Mouse (Mus musculus) cortical plate, adult 2 months (tissue): ENCODE measurements at regions not wholly inside any gene's neighbourhood (a gene's known extent, or its start where the extent isn't known, plus 50 kb on each side); places are given as distances from the start of the nearest gene placed in this dataset.

ENCODE experiments used
- H3K27ac ChIP-seq: fragments of 200-500 bp; 2 replicates; pipeline ENCODE4 v1.5.1; 2012; ENCODE audit warnings: low read length, control low read depth, inconsistent platforms; ENCODE audit not compliant: insufficient read depth
- H3K4me1 ChIP-seq: fragments of 200-500 bp; 2 replicates; pipeline ENCODE4 v1.6.1; 2011; ENCODE audit warnings: low read length; ENCODE audit not compliant: control insufficient read depth, insufficient read depth
- H3K4me3 ChIP-seq: fragments of 200-500 bp; 2 replicates; pipeline ENCODE4 v1.5.1; 2011; ENCODE audit warnings: mild to moderate bottlenecking, low read length, control low read depth; ENCODE audit not compliant: insufficient read depth
- CTCF ChIP-seq: fragments of 200-500 bp; IDR thresholded peaks from 2 replicates; pipeline ENCODE4 v1.5.1; 2011; ENCODE audit warnings: mild to moderate bottlenecking, control low read depth, low read length; ENCODE audit not compliant: insufficient read depth; ENCODE audit errors: extremely low read depth
- POLR2A ChIP-seq: fragments of 200-500 bp; IDR thresholded peaks from 2 replicates; pipeline ENCODE4 v1.6.1; 2011; ENCODE audit warnings: mild to moderate bottlenecking, low read length, control low read depth; ENCODE audit not compliant: insufficient read depth; ENCODE audit errors: extremely low read depth

GRCm38 (mm10) chr6:100126736-100127135, 160.5 kb downstream of the Rybp start:
- H3K4me1 ChIP-seq: no peaks in the 10 kb centered on the region
- no peak for TF ChIP-seq POLR2A
- TF ChIP-seq CTCF: no peak
- H3K4me3 ChIP-seq: no peak overlapping the region
- H3K27ac ChIP-seq: no peak overlapping the region

DNA sequence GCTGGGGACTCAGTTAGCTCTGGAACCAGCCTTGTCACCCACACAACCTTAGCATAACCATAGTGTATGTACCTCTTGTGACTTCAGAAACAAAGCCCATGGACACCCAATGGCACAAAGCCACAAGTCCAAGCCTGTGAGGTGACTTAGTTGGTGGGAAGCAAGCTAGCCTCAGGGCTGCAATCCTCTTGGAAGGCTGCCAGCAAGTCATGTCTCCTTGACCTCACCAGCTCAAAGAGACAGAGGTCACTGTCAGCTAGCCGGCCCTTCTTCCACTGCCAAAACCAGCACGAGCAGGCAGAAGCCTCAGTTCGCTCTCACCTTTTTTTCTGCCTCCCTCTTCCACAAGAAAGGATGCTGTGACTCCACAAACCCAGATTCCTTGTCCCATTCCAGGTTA, 161.0 kb downstream of the Rybp start:
- H3K27ac ChIP-seq: no peak overlapping the region
- no peak for TF ChIP-seq CTCF
- no peak for TF ChIP-seq POLR2A
- no peak overlapping the region for H3K4me3 ChIP-seq
- H3K4me1 ChIP-seq: no peaks in the 10 kb centered on the region

DNA sequence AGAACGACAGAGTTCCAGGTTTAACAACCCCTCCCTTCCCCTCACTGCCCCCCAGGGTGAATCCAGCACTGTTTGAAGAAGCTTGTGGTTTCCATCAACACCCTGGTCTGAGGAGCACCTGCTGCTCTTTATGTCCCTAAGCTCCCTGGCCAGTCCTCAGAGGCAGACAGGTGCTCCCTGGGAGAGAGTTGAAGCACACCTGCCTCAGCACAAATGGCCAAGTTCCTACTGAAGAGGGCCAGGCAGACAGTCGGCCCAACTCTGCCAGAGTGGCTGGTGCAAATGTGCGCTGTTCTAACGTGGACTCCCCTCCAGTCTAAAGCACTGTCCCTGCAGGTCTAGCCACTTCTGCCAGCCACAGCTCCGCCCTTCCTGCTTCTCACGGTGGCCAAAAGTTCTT, 166.0 kb downstream of the Rybp start:
- TF ChIP-seq CTCF (no peak), POLR2A (no peak)

GRCm38 (mm10) chr6:100120017-100120944, 167.0 kb downstream of the Rybp start:
- TF ChIP-seq CTCF: no peak
- TF ChIP-seq POLR2A: no peak
- H3K4me3 ChIP-seq: no peak overlapping the region
- no peak overlapping the region for H3K27ac ChIP-seq
- H3K4me1 ChIP-seq: no peaks in the 10 kb centered on the region

More for the DNA sequence above, 166.0 kb downstream of the Rybp start:
- no peak overlapping the region for H3K27ac ChIP-seq
- no peak overlapping the region for H3K4me3 ChIP-seq
- no peaks in the 10 kb centered on the region for H3K4me1 ChIP-seq

GRCm38 (mm10) chr6:100117084-100117483, 170.2 kb downstream of the Rybp start:
- TF ChIP-seq CTCF: no peak
- TF ChIP-seq POLR2A: no peak
- Histone ChIP-seq H3K27ac (no peak overlapping the region), H3K4me1 (no peaks in the 10 kb centered on the region), H3K4me3 (no peak overlapping the region)

GRCm38 (mm10) chr6:100113393-100114137, 173.7 kb downstream of the Rybp start:
- Histone ChIP-seq H3K4me1 (no peaks in the 10 kb centered on the region), H3K4me3 (no peak overlapping the region), H3K27ac (no peak overlapping the region)
- no peak for TF ChIP-seq CTCF
- no peak for TF ChIP-seq POLR2A

GRCm38 (mm10) chr6:100110981-100111660, 176.2 kb downstream of the Rybp start:
- TF ChIP-seq POLR2A (no peak), CTCF (no peak)
- Histone ChIP-seq H3K4me3 (no peak overlapping the region), H3K27ac (no peak overlapping the region), H3K4me1 (peaks cover 4% of the 10 kb centered on the region; the same call in 1 of the 2 replicates)

DNA sequence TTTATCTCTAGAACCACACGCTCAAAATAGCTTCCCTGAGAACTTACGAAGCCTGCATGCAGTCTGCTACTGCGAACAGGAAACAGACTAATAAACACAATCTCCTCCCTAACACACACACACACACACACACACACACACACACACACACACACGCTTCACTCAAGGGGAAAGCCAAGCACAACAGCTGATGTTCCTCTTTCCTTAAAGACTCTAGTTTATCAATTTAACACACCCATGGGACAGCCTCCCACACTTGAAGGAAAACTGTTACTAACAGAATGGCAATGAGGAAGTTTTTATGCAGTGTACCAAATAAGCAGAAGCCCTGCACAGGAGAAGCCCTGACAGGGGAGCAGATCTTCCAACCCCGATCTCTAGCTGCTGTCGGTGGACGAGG, 177.3 kb downstream of the Rybp start:
- no peak overlapping the region for H3K27ac ChIP-seq
- H3K4me1 ChIP-seq: peaks cover 4% of the 10 kb centered on the region; the same call in 1 of the 2 replicates
- TF ChIP-seq POLR2A (no peak), CTCF (no peak)
- H3K4me3 ChIP-seq: no peak overlapping the region

DNA sequence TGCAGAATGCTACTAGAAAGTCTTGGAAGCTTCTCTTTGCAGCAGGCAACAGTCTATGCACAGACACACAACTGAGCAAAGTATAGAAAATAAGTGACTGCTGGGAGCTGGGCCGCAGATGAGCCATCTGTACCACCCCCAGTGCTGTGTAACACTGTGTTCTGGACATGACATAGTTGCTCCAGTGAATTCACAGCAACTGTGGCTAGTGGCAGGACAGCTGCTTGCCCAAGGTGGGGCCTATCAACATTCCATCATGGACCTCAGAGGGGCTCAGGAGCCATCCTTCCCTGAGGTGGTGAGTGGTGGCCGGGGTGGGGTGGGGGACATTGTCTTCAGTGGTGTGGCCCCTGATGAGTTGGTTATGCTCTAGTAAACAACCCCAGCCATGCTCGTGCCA, 177.9 kb downstream of the Rybp start:
- TF ChIP-seq CTCF (no peak), POLR2A (no peak)
- no peak overlapping the region for H3K27ac ChIP-seq
- H3K4me1 ChIP-seq: peaks cover 4% of the 10 kb centered on the region; the same call in 1 of the 2 replicates
- no peak overlapping the region for H3K4me3 ChIP-seq

DNA sequence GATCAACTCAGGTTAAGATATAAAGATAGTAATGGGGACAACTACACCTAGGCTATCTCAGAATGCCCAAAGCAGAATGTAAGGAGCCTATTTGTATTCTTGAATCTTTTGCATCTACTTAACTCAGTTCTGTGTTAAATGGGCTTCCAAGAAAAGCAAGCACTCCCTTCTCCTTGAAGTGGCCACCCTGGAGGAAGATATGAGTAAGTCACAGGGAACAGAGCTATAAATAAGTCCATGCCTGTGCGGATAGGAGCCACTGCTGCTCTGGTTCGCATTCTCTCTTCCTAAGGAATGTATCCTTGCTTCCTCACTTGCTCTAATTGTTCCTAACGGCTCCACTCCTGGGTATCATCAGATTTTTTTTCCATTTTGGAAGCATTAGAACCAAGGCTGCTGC, 179.8 kb downstream of the Rybp start:
- Histone ChIP-seq H3K4me1 (peaks cover 4% of the 10 kb centered on the region; the same call in 1 of the 2 replicates), H3K27ac (no peak overlapping the region), H3K4me3 (no peak overlapping the region)
- no peak for TF ChIP-seq POLR2A
- TF ChIP-seq CTCF: no peak
